Mouse (Mus musculus): ENCODE data around the gene Scmh1. TPM values are rescaled to one million over a fixed set of nuclear protein-coding genes. Genes with fewer than 3 reads are reported as not detected.

Gene Scmh1
- 38.7 TPM for polyA plus RNA-seq (2017; shearing (Covaris generic))

GRCm38 (mm10) chr4:120405144-120405805, at the start of gene Scmh1:
Scmh1 (plus strand) TSS chr4:120405281.

DNA sequence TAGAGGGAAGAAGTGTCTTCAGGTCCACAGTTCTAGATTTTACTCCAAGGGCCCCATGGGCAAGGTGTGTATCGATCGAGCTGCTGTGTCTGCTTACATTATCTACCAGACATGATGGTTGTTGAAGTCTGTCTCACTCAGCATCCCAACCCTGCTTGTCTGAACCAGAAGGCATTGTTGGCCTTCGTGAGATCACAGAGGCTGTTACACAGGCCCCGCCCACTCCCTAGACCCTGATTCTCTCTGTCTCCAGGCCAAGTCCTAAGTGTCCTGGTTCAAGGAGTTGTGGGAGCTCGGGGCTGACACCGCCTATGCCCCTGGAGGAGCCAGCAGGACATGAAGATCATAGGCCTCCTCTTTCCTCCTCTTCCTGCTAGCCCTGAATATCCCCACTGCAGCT, 126.9 kb downstream of the Scmh1 start, which contains the start of gene Slfnl1:
Gene Slfnl1 (plus strand): TSS at position 246 of the 400 bp plus-strand sequence.

DNA sequence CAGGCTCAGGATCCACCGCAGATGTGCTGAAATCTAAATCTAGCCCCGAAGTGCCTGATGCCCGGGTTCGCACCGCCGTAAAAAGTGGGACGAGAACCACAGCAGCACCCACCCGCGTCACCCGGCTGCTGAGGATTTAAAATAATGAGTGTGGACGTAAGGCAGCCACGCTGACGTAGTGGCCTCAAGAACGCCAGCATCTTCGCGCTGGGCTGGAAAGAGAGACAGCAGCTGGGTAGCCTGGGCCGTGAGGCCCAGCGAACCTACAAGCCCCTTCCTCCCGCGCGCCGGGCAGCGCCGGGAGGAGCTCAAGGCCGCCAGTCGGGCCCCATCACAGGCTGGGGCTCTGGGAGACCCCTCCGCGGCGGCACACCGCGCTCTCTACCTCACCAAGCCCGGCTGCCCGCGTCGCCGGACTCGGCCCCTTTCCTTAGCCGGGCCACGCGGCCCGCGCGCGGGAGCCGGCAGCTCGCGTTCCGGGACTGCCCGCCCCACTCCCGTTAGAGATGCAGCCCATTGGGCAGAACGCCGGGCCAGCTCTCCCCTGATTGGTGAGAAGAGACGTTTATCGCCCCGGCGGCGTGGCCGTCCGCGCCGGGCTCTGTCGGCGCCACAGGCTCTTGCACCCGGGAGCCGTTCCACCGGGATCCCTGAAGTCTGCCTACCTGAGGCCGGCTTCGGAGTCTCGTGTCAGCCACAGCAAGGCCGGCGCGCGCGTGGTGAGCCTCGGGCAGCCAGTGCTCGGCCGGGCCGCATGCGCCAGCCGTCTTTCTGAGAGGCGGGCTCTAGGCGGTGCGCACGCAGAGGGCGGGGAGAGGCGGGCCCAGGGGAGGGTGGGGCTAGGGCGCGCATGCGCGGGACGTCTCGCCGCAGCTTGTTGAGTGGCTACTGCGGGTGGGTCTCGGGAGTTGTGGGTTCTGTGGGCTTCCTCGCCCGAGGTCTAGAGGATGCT, 164.7 kb downstream of the Scmh1 start, which contains the start of gene Ctps:
Gene Ctps (minus strand): TSS at position 791 of the 952 bp plus-strand sequence.

Other genes with a start within 250 kb of the Scmh1 start
- not detected for gene Edn2, start 244.1 kb upstream of the Scmh1 start, polyA plus RNA-seq (2017; shearing (Covaris generic))
- gene Foxo6, start 117.9 kb upstream of the Scmh1 start, polyA plus RNA-seq (2017; shearing (Covaris generic)), result not detected
- not detected for gene Slfnl1, start 127.0 kb downstream of the Scmh1 start, polyA plus RNA-seq (2017; shearing (Covaris generic))
- gene Ctps, start 165.0 kb downstream of the Scmh1 start, polyA plus RNA-seq (2017; shearing (Covaris generic)), result 34.0 TPM
- gene Gm8439, start 183.5 kb downstream of the Scmh1 start, polyA plus RNA-seq (2017; shearing (Covaris generic)), result not detected